Mouse (Mus musculus): Measurements from ENCODE around the gene Rnf24. TPM values are rescaled to one million over a fixed set of nuclear protein-coding genes. Genes with fewer than 3 reads are reported as not detected.
A peak's percentile ranks its signal among the peaks of the same experiment; 100 is the strongest.

Rnf24 gene
- polyA plus RNA-seq, 1 experiment from 2014 or later: 26.0 TPM

Small RNAs within 50 kb of the gene (microRNA-seq; reads per million reads assigned to microRNA genes)
- 54.5 reads per million, percentile 46 among the genes with 10 or more reads in this experiment for gene Mir103-2

Other genes starting within 250 kb of the Rnf24 start
- 4.4 and 4.7 TPM in 2 replicates for gene Hspa12b, start 225.6 kb downstream of the Rnf24 start, polyA plus RNA-seq (2015; fragmentation: Nextera tagmentation; extraction: Ambion mirVana)
- not detected in 2 replicates for gene Gm11037, start 219.4 kb downstream of the Rnf24 start, polyA plus RNA-seq (2015; fragmentation: Nextera tagmentation; extraction: Ambion mirVana)
- 87.5 and 97.1 TPM in 2 replicates for gene 1700037H04Rik, start 192.8 kb downstream of the Rnf24 start, polyA plus RNA-seq (2015; fragmentation: Nextera tagmentation; extraction: Ambion mirVana)
- 16.0 and 16.9 TPM in 2 replicates for gene Cenpb, start 172.8 kb downstream of the Rnf24 start, polyA plus RNA-seq (2015; fragmentation: Nextera tagmentation; extraction: Ambion mirVana)
- 33.6 and 35.9 TPM in 2 replicates for gene Cdc25b, start 165.9 kb downstream of the Rnf24 start, polyA plus RNA-seq (2015; fragmentation: Nextera tagmentation; extraction: Ambion mirVana)
- gene Spef1, start 165.6 kb downstream of the Rnf24 start, polyA plus RNA-seq (2015; fragmentation: Nextera tagmentation; extraction: Ambion mirVana): 11.3 and 12.6 TPM in 2 replicates
- gene Ap5s1, start 145.8 kb downstream of the Rnf24 start, polyA plus RNA-seq (2015; fragmentation: Nextera tagmentation; extraction: Ambion mirVana): 37.8 and 40.5 TPM in 2 replicates
- gene Mavs, start 118.8 kb downstream of the Rnf24 start, polyA plus RNA-seq (2015; fragmentation: Nextera tagmentation; extraction: Ambion mirVana): 5.7 and 6.8 TPM in 2 replicates
- 26.9 and 33.1 TPM in 2 replicates for gene Pank2, start 90.4 kb downstream of the Rnf24 start, polyA plus RNA-seq (2015; fragmentation: Nextera tagmentation; extraction: Ambion mirVana)
- gene Smox, start 138.6 kb upstream of the Rnf24 start, polyA plus RNA-seq (2015; fragmentation: Nextera tagmentation; extraction: Ambion mirVana): 56.2 and 57.2 TPM in 2 replicates
- gene Adra1d, start 209.4 kb upstream of the Rnf24 start, polyA plus RNA-seq (2015; fragmentation: Nextera tagmentation; extraction: Ambion mirVana): 0.10 TPM in 1 of 2 replicates, not detected in the other

Measured in forebrain, embryonic 16.5 days (tissue).